Mouse (Mus musculus): ENCODE data around the gene Gm5458.
"Not testable (repeated sequence)": the region's sequence is repeated elsewhere in the genome, so short reads cannot be mapped to it uniquely, and the experiment has no call there.

Gm5458 gene

DNA sequence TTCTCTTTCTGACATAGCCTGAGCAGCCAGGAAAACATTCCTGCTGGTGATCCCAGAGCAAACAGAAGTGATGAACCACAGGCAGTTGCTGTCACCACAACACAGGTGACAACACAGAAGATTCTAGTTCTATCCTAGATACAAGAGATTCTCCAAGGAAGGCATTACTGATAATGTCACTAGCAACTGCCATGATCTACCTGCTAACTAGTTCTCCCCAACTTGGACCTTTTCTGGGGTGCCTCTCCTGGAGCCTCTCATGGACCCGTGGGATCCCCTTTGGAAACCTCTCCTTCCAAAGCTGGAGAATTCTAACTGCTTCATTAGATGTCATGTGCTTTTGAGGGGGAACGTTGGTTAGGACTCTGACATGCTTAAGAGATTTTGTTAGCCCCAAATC, at the start of gene Gm5458:
Gene Gm5458 (minus strand): TSS at position 101 of the 400 bp plus-strand sequence.
- DNase-seq (ENCODE audit: low spot score), result not testable (repeated sequence)

DNA sequence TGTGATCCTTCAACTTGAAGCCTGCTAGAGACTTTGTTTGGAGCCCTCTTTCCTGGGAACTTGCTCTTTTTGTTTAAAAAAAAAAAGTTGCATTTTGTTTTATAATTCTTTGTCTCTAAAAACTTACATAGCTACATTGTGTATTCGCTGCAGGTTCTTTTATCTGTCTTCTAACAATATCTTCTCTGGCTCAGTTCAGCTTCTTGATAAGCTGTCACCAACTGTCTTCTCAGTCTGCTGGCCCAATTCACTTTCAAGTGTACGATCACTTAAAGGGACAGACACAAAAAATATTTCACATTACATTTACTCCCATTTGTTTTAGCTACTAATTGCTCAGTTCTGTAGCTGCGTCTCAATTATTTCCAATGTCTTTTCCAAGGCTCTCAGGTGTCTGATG, 43.9 kb upstream of the Gm5458 start:
- DNase-seq (ENCODE audit: low spot score), result no peak

DNA sequence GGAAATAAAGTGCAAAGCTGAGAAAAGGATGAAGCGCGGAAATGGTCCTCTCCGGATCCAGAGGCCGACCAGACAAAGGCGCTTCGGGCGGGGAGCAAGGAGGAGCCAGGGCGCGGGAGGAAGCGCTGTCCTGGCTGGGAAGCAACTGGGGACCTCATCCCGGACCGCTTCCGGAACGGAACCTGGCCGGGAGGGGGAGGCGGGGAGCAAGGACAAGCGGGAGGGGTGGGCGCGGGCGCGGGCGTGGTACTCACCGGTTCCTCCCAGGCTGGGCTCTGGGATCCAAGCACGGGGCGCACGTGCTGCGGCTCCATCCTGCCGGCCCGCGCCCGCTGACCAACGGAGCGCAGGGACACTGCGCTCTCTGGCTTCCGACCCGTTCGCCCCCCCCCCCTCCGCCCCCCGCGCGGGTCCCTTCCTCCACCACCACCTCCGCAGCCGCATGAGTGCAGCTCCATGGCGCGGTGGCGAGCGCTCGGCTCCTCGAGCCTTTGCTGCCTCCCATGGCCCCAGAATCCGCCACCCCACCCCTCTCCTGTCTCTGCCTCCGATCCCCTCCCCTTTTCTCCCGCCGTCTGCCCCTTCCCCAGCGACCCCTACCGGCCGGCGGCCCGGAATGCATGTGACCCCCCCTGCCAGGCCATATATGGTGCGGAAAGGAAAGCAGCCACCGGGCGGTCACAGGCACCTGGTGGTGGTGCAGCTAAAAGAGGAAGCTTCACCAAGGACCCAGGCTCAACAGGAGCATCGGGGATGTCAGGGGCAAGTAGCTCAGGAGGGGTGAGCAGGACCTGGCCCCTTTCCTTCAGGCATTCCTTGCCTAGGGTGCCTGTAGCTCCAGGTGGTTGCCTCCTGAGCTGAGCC, 17.3 kb downstream of the Gm5458 start, which contains the start of gene Gm2237:
Gene Gm2237 (minus strand): TSS at position 332 of the 864 bp plus-strand sequence.
- DNase-seq (ENCODE audit: low spot score), result peak; percentile 7

DNA sequence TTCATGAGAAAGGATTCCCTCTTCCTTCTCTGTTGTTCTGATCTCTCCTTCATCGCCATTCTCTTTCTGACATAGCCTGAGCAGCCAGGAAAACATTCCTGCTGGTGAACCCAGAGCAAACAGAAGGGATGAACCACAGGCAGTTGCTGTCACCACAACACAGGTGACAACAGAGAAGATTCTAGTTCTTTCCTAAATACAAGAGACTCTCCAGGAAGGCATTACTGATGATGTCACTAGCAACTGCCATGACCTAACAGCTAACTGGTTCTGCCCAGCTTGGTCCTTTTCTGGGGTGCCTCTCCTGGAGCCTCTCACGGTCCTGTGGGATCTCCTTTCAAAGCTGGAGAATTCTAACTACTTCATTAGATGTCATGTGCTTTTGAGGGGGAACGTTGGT, 52.5 kb downstream of the Gm5458 start, which contains the start of gene Gm2244:
Gene Gm2244 (minus strand): TSS at position 101 of the 400 bp plus-strand sequence.
- not testable (repeated sequence) for DNase-seq (ENCODE audit: low spot score)
